Mouse (Mus musculus) brain, adult 2 months (tissue): ENCODE measurements around the gene Fthl17f.
"Not testable (repeated sequence)": the region's sequence is repeated elsewhere in the genome, so short reads cannot be mapped to it uniquely, and the experiment has no call there.

ENCODE experiments used
- DNase-seq: peaks from one replicate; pipeline ENCODE4 v3.0.0; 2011; ENCODE audit warnings: low read depth, low spot score

The Fthl17f gene

GRCm38 (mm10) chrX:9062715-9063114 is at the start of gene Fthl17f:
Gene Fthl17f, plus strand, starts transcription at chrX:9063015.
- DNase-seq = not testable (repeated sequence)

GRCm38 (mm10) chrX:9016079-9016478 is 46.7 kb upstream of the Fthl17f start:
- peak; percentile 4 for DNase-seq

DNA sequence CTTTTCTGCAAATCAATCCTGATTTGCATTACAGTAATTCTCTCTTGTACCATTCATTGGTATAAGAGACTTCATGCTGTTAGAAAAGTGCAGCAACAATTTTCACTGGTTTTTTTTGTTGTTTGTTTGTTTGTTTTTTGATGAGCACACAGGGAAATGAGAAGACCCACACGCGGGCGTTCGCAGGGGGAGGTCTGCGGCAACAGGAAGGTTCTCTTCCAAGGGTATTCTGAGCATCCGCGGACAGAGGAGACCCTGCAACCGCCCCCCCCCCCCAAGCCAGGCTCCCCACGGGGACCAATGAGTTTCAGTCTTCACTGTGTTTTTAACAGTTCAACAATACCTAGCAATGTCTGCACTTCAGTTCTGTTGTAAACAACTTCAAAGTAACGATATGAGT is 43.3 kb upstream of the Fthl17f start:
- no peak for DNase-seq

- DNase-seq = not testable (repeated sequence)
Observed at GRCm38 (mm10) chrX:9033193-9033592, 29.6 kb upstream of the Fthl17f start, which contains the start of gene Fthl17e. Gene Fthl17e, plus strand, starts transcription at chrX:9033493.

- DNase-seq = not testable (repeated sequence)
Observed at GRCm38 (mm10) chrX:9041611-9042010, 21.2 kb upstream of the Fthl17f start.

DNA sequence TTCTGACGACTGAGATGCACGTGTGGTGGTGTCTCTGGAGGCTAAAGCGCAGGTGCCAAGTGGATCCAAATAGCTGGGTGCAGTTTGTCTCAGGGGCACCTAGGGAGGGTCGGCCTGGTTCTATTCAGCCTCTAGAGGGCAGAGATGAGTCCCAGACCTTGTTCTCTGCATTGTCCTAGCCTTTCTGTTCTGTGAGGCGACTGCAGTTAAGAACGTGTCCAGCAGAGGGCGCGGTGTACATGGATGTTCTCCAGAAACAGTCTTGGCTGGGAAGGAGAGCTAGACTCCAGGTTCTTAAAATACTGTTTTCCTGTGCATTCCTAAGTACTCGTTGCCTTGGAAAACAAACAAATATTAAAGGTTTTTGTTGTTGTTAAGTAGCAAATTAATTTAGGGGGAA is 1.9 kb upstream of the Fthl17f start:
- peak; percentile 22 for DNase-seq

DNA sequence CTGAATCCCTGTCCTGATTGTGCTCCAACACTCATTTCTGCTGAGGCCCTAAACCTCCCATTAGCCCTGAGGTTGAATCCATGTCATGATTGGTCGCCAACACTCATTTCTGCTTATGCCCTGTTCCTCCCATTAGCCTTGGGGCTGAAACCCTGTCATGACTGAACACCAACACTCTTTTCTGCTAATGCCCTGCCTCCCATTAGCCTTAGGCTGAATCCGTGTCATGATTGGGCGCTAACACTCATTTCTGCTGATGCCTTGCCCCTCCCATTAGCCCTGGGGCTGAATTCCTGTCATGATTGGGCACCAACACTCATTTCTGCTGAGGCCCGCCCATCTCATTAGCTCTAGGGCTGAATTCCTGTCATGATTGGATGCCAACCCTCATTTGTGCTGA is 714 bp upstream of the Fthl17f start:
- no peak for DNase-seq

GRCm38 (mm10) chrX:9077699-9078098 is 14.9 kb downstream of the Fthl17f start:
- peak; percentile 30 for DNase-seq

- not testable (repeated sequence) for DNase-seq
Observed at GRCm38 (mm10) chrX:9095066-9095465, 32.3 kb downstream of the Fthl17f start.

- DNase-seq = no peak
Observed at GRCm38 (mm10) chrX:9104262-9104661, 41.4 kb downstream of the Fthl17f start, which contains the start of gene 4930402K13Rik. Gene 4930402K13Rik, plus strand, starts transcription at chrX:9104562.

DNA sequence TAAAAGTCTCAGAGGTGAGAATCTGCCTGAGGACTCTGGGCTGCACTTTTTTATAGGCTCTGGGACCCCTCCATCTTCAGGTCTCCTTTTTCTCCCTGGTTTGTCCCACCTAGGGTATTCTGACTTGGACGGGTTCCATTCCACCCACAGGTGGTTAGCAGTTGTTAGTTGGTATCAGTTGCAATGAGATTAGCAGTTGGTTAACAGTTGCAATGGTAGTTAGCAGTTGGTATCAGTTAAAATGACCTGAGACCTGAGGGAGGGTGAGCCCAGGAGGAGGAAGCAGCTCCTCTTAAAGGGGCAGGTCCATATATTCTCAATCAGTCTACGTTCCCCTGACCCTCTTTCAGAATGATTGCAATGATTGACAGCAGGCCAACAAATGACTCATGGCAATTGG is 47.6 kb downstream of the Fthl17f start:
- DNase-seq = no peak
